Mouse (Mus musculus): ENCODE results near the gene Top3b. TPM values are rescaled to one million over a fixed set of nuclear protein-coding genes. Genes with fewer than 3 reads are reported as not detected.

Top3b gene
- polyA plus RNA-seq, 1 experiment: 41.0 TPM

DNA sequence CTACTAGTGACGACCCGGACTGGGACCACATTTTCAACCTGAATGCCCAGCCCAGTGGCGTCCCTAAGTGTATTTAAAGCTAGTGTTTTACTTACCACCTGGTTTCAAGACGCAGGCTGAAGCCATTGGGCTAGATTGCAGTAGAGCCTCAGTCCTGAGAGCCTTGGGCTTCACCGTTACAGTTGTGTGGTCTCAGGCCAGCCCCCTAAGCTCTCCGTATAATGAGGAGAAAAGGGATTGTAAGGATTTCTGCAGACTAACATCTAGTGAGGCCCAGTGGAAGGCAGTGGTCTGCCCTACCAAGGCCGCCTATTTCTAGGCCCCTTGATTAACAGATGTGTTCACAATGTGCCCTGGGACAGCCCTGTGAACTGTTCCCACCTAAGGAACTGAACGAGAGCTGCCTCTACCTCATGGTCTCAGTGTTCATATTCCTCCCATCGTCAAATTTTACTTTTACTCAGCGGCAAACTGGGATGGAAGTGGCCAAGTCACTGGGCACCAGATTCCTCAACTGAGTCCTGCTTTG, 26.6 kb downstream of the Top3b start:
- peaks cover 10% of the 10 kb centered on the region for H3K36me3 ChIP-seq (ENCODE audit: control insufficient read depth, insufficient read depth)
- no peak for TF ChIP-seq MYOD1 (IDR thresholded peaks at IDR 0.05; ENCODE audit: control insufficient read depth, insufficient read length, low read depth)
- TF ChIP-seq CEBPB (IDR thresholded peaks at IDR 0.05; ENCODE audit: low read depth): no peak
- TF ChIP-seq CTCF (IDR thresholded peaks at IDR 0.05; ENCODE audit: control insufficient read depth, insufficient read depth, insufficient read length): no peak
- TF ChIP-seq USF1 (IDR thresholded peaks at IDR 0.05; ENCODE audit: low read depth): no peak
- no peak for TF ChIP-seq MAX (IDR thresholded peaks at IDR 0.05)
- no peak for TF ChIP-seq MYOG (IDR thresholded peaks at IDR 0.05; ENCODE audit: control insufficient read depth, extremely low read depth, insufficient read length)
- TF ChIP-seq FOSL1 (IDR thresholded peaks at IDR 0.05; ENCODE audit: insufficient read depth, low read length, poor library complexity, severe bottlenecking): no peak
- peaks cover 6% of the 10 kb centered on the region for H3K79me3 ChIP-seq (ENCODE audit: low read depth)
- H3K27me3 ChIP-seq (ENCODE audit: control insufficient read depth, insufficient read depth, insufficient read length): no peaks in the 10 kb centered on the region
- peak overlapping the region; percentile 44 for H3K4me3 ChIP-seq (ENCODE audit: insufficient read depth, poor library complexity, severe bottlenecking)
- H3K79me2 ChIP-seq (ENCODE audit: control insufficient read depth, insufficient read depth): peaks cover 14% of the 10 kb centered on the region
- peak overlapping the region; percentile 68 for H3ac ChIP-seq (ENCODE audit: control insufficient read depth, insufficient read length, low read depth)

DNA sequence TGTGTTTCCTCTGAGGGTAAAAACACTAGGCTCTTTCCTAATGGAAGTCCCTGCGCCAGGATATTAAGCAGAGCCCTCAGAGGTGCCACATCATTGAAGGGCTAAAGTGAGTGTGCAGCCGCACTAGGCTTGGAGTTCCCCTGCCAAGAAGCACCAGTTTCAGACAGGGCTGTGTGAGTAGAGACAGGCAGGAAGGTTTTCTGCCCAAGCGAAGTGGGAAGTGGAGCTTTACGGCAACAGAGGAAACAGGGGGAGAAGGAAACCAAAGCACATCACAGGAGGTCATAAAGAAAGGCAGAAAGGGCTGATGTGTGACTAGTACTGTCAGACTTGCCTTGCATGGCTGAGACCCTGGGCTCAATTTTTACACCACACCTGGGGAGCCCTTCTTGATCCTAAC, 31.8 kb downstream of the Top3b start:
- Histone ChIP-seq H3K4me3 (ENCODE audit: insufficient read depth, poor library complexity, severe bottlenecking) (no peak overlapping the region), H3ac (ENCODE audit: control insufficient read depth, insufficient read length, low read depth) (no peak overlapping the region), H3K36me3 (ENCODE audit: control insufficient read depth, insufficient read depth) (peaks cover 16% of the 10 kb centered on the region), H3K27me3 (ENCODE audit: control insufficient read depth, insufficient read depth, insufficient read length) (no peaks in the 10 kb centered on the region), H3K79me2 (ENCODE audit: control insufficient read depth, insufficient read depth) (peaks cover 6% of the 10 kb centered on the region), H3K79me3 (ENCODE audit: low read depth) (peaks cover 3% of the 10 kb centered on the region)
- TF ChIP-seq CEBPB (IDR thresholded peaks at IDR 0.05; ENCODE audit: low read depth) (no peak), MAX (IDR thresholded peaks at IDR 0.05) (no peak), MYOG (IDR thresholded peaks at IDR 0.05; ENCODE audit: control insufficient read depth, extremely low read depth, insufficient read length) (no peak), USF1 (IDR thresholded peaks at IDR 0.05; ENCODE audit: low read depth) (no peak), FOSL1 (IDR thresholded peaks at IDR 0.05; ENCODE audit: insufficient read depth, low read length, poor library complexity, severe bottlenecking) (no peak), CTCF (IDR thresholded peaks at IDR 0.05; ENCODE audit: control insufficient read depth, insufficient read depth, insufficient read length) (no peak), MYOD1 (IDR thresholded peaks at IDR 0.05; ENCODE audit: control insufficient read depth, insufficient read length, low read depth) (no peak)

DNA sequence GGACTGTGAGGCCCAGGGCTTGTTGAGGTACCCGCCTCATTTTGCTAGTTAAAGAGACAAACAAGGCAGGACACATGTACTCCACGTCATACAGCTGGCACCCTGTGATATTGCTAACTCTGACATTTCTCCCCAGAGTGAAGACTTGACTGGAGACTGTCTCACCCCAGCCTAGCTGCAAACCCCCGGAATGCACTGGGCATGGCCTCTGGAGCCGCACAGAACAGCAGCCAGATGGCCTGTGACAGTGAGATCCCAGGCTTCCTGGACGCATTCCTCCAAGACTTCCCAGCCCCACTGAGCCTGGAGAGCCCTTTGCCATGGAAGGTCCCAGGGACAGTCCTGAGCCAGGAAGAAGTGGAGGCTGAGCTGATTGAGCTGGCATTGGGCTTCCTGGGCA, 32.7 kb downstream of the Top3b start:
- TF ChIP-seq USF1 (IDR thresholded peaks at IDR 0.05; ENCODE audit: low read depth) (no peak), CEBPB (IDR thresholded peaks at IDR 0.05; ENCODE audit: low read depth) (no peak), CTCF (IDR thresholded peaks at IDR 0.05; ENCODE audit: control insufficient read depth, insufficient read depth, insufficient read length) (no peak)
- Histone ChIP-seq H3K36me3 (ENCODE audit: control insufficient read depth, insufficient read depth) (peaks cover 21% of the 10 kb centered on the region), H3K27me3 (ENCODE audit: control insufficient read depth, insufficient read depth, insufficient read length) (no peaks in the 10 kb centered on the region), H3K79me3 (ENCODE audit: low read depth) (peaks cover 3% of the 10 kb centered on the region), H3K4me3 (ENCODE audit: insufficient read depth, poor library complexity, severe bottlenecking) (no peak overlapping the region), H3ac (ENCODE audit: control insufficient read depth, insufficient read length, low read depth) (no peak overlapping the region), H3K79me2 (ENCODE audit: control insufficient read depth, insufficient read depth) (no peaks in the 10 kb centered on the region)

DNA sequence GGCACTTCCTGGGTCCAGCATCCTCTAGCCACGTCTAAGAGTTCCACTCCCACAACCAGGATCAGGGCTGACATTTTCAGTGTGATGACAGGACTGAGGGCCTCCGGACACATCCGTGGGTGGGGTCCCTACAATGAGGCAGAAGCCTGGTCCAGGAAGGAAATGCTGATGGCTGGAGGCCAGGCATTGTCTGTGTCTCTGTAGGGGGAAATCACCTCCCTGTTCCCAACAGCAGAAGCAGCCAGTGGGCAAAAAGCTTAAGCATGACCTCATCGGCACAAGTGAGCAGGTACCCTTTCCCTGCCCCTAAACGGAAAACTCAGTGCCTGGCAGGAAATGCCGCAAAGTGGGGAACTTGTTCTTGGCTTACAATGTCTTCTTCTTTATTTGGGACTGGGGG, 37.3 kb downstream of the Top3b start:
- Histone ChIP-seq H3K36me3 (ENCODE audit: control insufficient read depth, insufficient read depth) (peaks cover 25% of the 10 kb centered on the region), H3K79me3 (ENCODE audit: low read depth) (no peaks in the 10 kb centered on the region)

DNA sequence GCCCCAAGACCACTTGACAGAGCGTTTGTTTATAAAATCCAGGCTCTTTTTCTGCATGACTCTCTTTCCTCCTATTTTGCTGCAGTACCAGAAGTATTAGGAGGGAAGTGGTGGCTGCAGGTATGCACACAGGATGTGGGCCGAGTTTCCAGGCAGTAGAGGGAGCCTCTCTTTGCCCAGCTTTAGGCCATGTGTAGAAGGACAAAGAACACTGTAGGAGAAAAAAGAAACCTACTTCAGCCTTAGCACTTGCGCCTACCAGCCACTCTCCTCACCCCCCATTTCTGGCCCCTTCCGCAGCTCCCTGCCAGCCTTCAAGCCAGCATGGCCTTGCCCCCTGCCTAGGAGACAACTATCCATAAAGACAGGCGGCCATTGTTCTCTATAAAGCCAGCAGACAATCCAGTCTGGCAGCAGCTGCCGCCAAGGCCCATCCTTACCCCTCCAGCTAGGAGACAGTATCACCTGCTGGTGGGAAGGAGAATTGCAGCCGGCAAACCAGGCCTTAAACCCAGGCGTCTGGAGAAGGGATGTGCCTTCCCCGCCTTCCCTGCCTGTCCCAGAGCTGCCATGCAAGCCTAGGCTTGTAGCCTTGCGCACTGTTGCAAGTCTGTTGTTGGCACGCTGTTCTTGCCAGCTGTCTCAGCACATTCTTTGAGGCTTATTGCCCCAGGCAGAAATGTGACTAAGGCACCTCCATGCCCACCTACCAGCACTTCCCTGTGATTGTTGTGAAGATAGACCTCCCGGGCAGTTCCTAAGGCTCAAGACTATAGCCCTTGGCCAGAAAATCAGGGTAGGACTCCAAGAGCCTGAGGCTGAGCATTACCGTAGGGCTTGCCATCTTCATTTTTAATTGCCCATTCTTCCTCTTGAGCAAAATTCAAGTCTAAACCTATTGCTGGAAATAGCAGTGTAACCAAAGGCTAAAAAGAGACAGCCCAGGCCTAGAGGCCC, 41.4 kb downstream of the Top3b start:
- TF ChIP-seq CTCF (IDR thresholded peaks at IDR 0.05; ENCODE audit: control insufficient read depth, insufficient read depth, insufficient read length) (peak; percentile 78), MYOD1 (IDR thresholded peaks at IDR 0.05; ENCODE audit: control insufficient read depth, insufficient read length, low read depth) (no peak)
- H3K79me2 ChIP-seq (ENCODE audit: control insufficient read depth, insufficient read depth): no peaks in the 10 kb centered on the region
- H3K36me3 ChIP-seq (ENCODE audit: control insufficient read depth, insufficient read depth): peaks cover 25% of the 10 kb centered on the region
- H3K4me3 ChIP-seq (ENCODE audit: insufficient read depth, poor library complexity, severe bottlenecking): no peak overlapping the region
- no peaks in the 10 kb centered on the region for H3K27me3 ChIP-seq (ENCODE audit: control insufficient read depth, insufficient read depth, insufficient read length)
- H3K79me3 ChIP-seq (ENCODE audit: low read depth): no peaks in the 10 kb centered on the region
- no peak overlapping the region for H3ac ChIP-seq (ENCODE audit: control insufficient read depth, insufficient read length, low read depth)

More for the DNA sequence above, 37.3 kb downstream of the Top3b start:
- H3K4me3 ChIP-seq (ENCODE audit: insufficient read depth, poor library complexity, severe bottlenecking): no peak overlapping the region
- no peaks in the 10 kb centered on the region for H3K27me3 ChIP-seq (ENCODE audit: control insufficient read depth, insufficient read depth, insufficient read length)
- H3ac ChIP-seq (ENCODE audit: control insufficient read depth, insufficient read length, low read depth): no peak overlapping the region
- no peaks in the 10 kb centered on the region for H3K79me2 ChIP-seq (ENCODE audit: control insufficient read depth, insufficient read depth)
- no peak for TF ChIP-seq MYOG (IDR thresholded peaks at IDR 0.05; ENCODE audit: control insufficient read depth, extremely low read depth, insufficient read length)
- TF ChIP-seq USF1 (IDR thresholded peaks at IDR 0.05; ENCODE audit: low read depth): no peak
- TF ChIP-seq CEBPB (IDR thresholded peaks at IDR 0.05; ENCODE audit: low read depth): no peak
- TF ChIP-seq MAX (IDR thresholded peaks at IDR 0.05): no peak

DNA sequence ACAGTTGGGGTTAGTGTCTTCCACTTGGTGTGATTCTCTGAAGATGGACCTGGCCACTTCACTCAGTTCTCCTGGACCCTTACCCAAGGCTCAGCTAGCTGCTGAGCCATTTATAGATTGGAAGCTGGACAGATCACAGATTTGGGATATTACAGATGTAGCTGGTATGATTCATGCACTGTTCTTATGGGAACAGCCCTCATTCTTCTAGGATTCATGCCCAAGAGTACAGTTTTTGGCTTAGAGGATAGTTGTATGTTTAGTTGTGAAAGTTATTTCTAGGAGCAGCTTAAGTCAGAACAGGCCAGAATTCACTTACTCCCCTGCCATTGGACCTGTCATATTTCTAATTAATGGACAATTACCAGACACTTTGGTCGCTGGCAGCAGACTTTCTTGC, 42.9 kb downstream of the Top3b start:
- Histone ChIP-seq H3K27me3 (ENCODE audit: control insufficient read depth, insufficient read depth, insufficient read length) (no peaks in the 10 kb centered on the region), H3K4me3 (ENCODE audit: insufficient read depth, poor library complexity, severe bottlenecking) (no peak overlapping the region), H3K79me3 (ENCODE audit: low read depth) (no peaks in the 10 kb centered on the region), H3K36me3 (ENCODE audit: control insufficient read depth, insufficient read depth) (peaks cover 29% of the 10 kb centered on the region), H3K79me2 (ENCODE audit: control insufficient read depth, insufficient read depth) (no peaks in the 10 kb centered on the region), H3ac (ENCODE audit: control insufficient read depth, insufficient read length, low read depth) (no peak overlapping the region)
- no peak for TF ChIP-seq USF1 (IDR thresholded peaks at IDR 0.05; ENCODE audit: low read depth)
- no peak for TF ChIP-seq CTCF (IDR thresholded peaks at IDR 0.05; ENCODE audit: control insufficient read depth, insufficient read depth, insufficient read length)
- no peak for TF ChIP-seq MYOD1 (IDR thresholded peaks at IDR 0.05; ENCODE audit: control insufficient read depth, insufficient read length, low read depth)
- no peak for TF ChIP-seq FOSL1 (IDR thresholded peaks at IDR 0.05; ENCODE audit: insufficient read depth, low read length, poor library complexity, severe bottlenecking)
- no peak for TF ChIP-seq MAX (IDR thresholded peaks at IDR 0.05)
- no peak for TF ChIP-seq MYOG (IDR thresholded peaks at IDR 0.05; ENCODE audit: control insufficient read depth, extremely low read depth, insufficient read length)
- no peak for TF ChIP-seq CEBPB (IDR thresholded peaks at IDR 0.05; ENCODE audit: low read depth)
